Mouse (Mus musculus) forebrain, embryonic 12.5 days (tissue): ENCODE results near the gene Timeless. TPM values are rescaled to one million over a fixed set of nuclear protein-coding genes. Genes with fewer than 3 reads are reported as not detected.
"Not testable (repeated sequence)": the region's sequence is repeated elsewhere in the genome, so short reads cannot be mapped to it uniquely, and the experiment has no call there.

Experiments used
- ATAC-seq: fragments of 200-750 bp; cut with Nextera tagmentation; 2 replicates; pipeline ENCODE4 v1.8.0; 2017; ENCODE audit warnings: moderate TSS enrichment; ENCODE audit not compliant: low FRiP score
- H3K27ac ChIP-seq: fragments of 300-500 bp; sonication (generic); 2 replicates; pipeline ENCODE4 v1.5.1; 2016; ENCODE audit warnings: mild to moderate bottlenecking
- H3K27me3 ChIP-seq: fragments of 300-500 bp; sonication (generic); 2 replicates; pipeline ENCODE4 v1.6.1; 2016; ENCODE audit warnings: mild to moderate bottlenecking
- H3K36me3 ChIP-seq: fragments of 300-500 bp; sonication (generic); replicated peaks from 2 replicates; pipeline ENCODE4 v1.6.1; 2016; ENCODE audit warnings: mild to moderate bottlenecking
- H3K4me1 ChIP-seq: fragments of 300-500 bp; sonication (generic); 2 replicates; pipeline ENCODE4 v1.6.1; 2016
- H3K4me2 ChIP-seq: fragments of 300-500 bp; sonication (generic); 2 replicates; pipeline ENCODE4 v1.6.1; 2016; ENCODE audit warnings: mild to moderate bottlenecking, moderate library complexity
- H3K4me3 ChIP-seq: fragments of 300-500 bp; sonication (generic); replicated peaks from 2 replicates; pipeline ENCODE4 v1.5.1; 2016; ENCODE audit warnings: mild to moderate bottlenecking
- H3K9ac ChIP-seq: fragments of 300-500 bp; sonication (generic); 2 replicates; pipeline ENCODE4 v1.6.1; 2016; ENCODE audit warnings: mild to moderate bottlenecking
- H3K9me3 ChIP-seq: fragments of 300-500 bp; sonication (generic); 2 replicates; pipeline ENCODE4 v1.6.1; 2016
- WGBS: fragments of 180-500 bp; shearing (Covaris S2); methylation state at CpG from one replicate; pipeline ENCODE4 v1.1.7; 2016; 5-methylcytosine and 5-hydroxymethylcytosine counted together
- polyA plus RNA-seq: library from polyadenylated mRNA; unstranded; fragments of >200 nt; fragmentation: Nextera tagmentation; extraction: Ambion mirVana; gene quantifications from 2 replicates; pipeline ENCODE4 v1.2.1, GENCODE M21; 2016

Timeless gene
- polyA plus RNA-seq, 1 experiment from 2014 or later: 74.7 TPM

GRCm38 (mm10) chr10:128280943-128281342 lies 49.1 kb downstream of the Timeless start:
- Histone ChIP-seq H3K27ac (no peak overlapping the region), H3K4me2 (no peak overlapping the region), H3K9ac (no peak overlapping the region), H3K4me3 (no peak overlapping the region), H3K36me3 (peaks cover 57% of the 10 kb centered on the region), H3K9me3 (no peaks in the 10 kb centered on the region), H3K4me1 (no peaks in the 10 kb centered on the region; the same call in 1 of the 2 replicates), H3K27me3 (no peaks in the 10 kb centered on the region)
- 88% methylated on average over 6 of the region's 6 CpGs for WGBS
- ATAC-seq: no peak

- no peak for ATAC-seq
- Histone ChIP-seq H3K4me3 (no peak overlapping the region), H3K9me3 (no peaks in the 10 kb centered on the region), H3K4me2 (no peak overlapping the region), H3K4me1 (no peaks in the 10 kb centered on the region; the same call in 1 of the 2 replicates), H3K27ac (no peak overlapping the region), H3K36me3 (peaks cover 57% of the 10 kb centered on the region), H3K9ac (no peak overlapping the region), H3K27me3 (no peaks in the 10 kb centered on the region)
- 95% methylated on average over 14 of the region's 14 CpGs for WGBS
Observed at GRCm38 (mm10) chr10:128281682-128282081, 49.8 kb downstream of the Timeless start.

GRCm38 (mm10) chr10:128282886-128283450 lies 51.1 kb downstream of the Timeless start:
- 88% methylated on average over 20 of the region's 20 CpGs for WGBS
- no peak overlapping the region for H3K27ac ChIP-seq
- H3K4me3 ChIP-seq: no peak overlapping the region
- ATAC-seq: no peak
- H3K9ac ChIP-seq: no peak overlapping the region
- H3K27me3 ChIP-seq: no peaks in the 10 kb centered on the region
- H3K9me3 ChIP-seq: no peaks in the 10 kb centered on the region
- H3K4me1 ChIP-seq: no peaks in the 10 kb centered on the region; the same call in 1 of the 2 replicates
- H3K36me3 ChIP-seq: peaks cover 57% of the 10 kb centered on the region
- H3K4me2 ChIP-seq: no peak overlapping the region

GRCm38 (mm10) chr10:128283604-128284579 lies 52.0 kb downstream of the Timeless start:
- H3K36me3 ChIP-seq: peaks cover 53% of the 10 kb centered on the region
- H3K4me3 ChIP-seq: no peak overlapping the region
- ATAC-seq: 0 out of 2 replicates have a peak, but pooled peaks have one; percentile 49
- no peak overlapping the region for H3K4me2 ChIP-seq
- H3K9me3 ChIP-seq: no peaks in the 10 kb centered on the region
- H3K4me1 ChIP-seq: no peaks in the 10 kb centered on the region; the same call in 1 of the 2 replicates
- no peak overlapping the region for H3K27ac ChIP-seq
- 67% methylated on average over 31 of the region's 31 CpGs for WGBS
- no peak overlapping the region for H3K9ac ChIP-seq
- H3K27me3 ChIP-seq: no peaks in the 10 kb centered on the region

- not testable (repeated sequence) for H3K27me3 ChIP-seq, H3K4me1 ChIP-seq, ATAC-seq, H3K9ac ChIP-seq, H3K27ac ChIP-seq, H3K4me2 ChIP-seq, H3K4me3 ChIP-seq, H3K9me3 ChIP-seq
- whole genome bisulfite sequencing: 75% methylated on average over 1 of the region's 1 CpGs
- peaks cover 29% of the 10 kb centered on the region for H3K36me3 ChIP-seq
Observed at GRCm38 (mm10) chr10:128290594-128290993, 58.7 kb downstream of the Timeless start.

GRCm38 (mm10) chr10:128296370-128297090 lies 64.7 kb downstream of the Timeless start:
- Histone ChIP-seq H3K36me3 (peaks cover 11% of the 10 kb centered on the region; the same call in 1 of the 2 replicates), H3K27me3 (0 out of 2 replicates have a peak, but pooled peaks cover 3% of the 10 kb centered on the region), H3K9me3 (no peaks in the 10 kb centered on the region), H3K4me1 (0 out of 2 replicates have a peak, but pooled peaks cover 6% of the 10 kb centered on the region), H3K4me3 (no peak overlapping the region), H3K4me2 (no peak overlapping the region), H3K27ac (no peak overlapping the region), H3K9ac (no peak overlapping the region)
- ATAC-seq: no peak
- 69% methylated on average over 13 of the region's 13 CpGs for WGBS

GRCm38 (mm10) chr10:128297221-128297620 lies 65.4 kb downstream of the Timeless start:
- 77% methylated on average over 4 of the region's 4 CpGs for WGBS
- 0 out of 2 replicates have a peak, but pooled peaks cover 3% of the 10 kb centered on the region for H3K27me3 ChIP-seq
- H3K4me1 ChIP-seq: peaks cover 9% of the 10 kb centered on the region
- no peak for ATAC-seq
- H3K36me3 ChIP-seq: 0 out of 2 replicates have a peak, but pooled peaks cover 6% of the 10 kb centered on the region
- H3K27ac ChIP-seq: no peak overlapping the region
- no peak overlapping the region for H3K4me2 ChIP-seq
- no peak overlapping the region for H3K9ac ChIP-seq
- no peaks in the 10 kb centered on the region for H3K9me3 ChIP-seq
- no peak overlapping the region for H3K4me3 ChIP-seq

GRCm38 (mm10) chr10:128297622-128298021 lies 65.8 kb downstream of the Timeless start:
- 81% methylated on average over 11 of the region's 11 CpGs for WGBS
- Histone ChIP-seq H3K36me3 (0 out of 2 replicates have a peak, but pooled peaks cover 2% of the 10 kb centered on the region), H3K4me3 (no peak overlapping the region), H3K9me3 (no peaks in the 10 kb centered on the region), H3K4me1 (peaks cover 13% of the 10 kb centered on the region), H3K4me2 (no peak overlapping the region), H3K27ac (no peak overlapping the region), H3K27me3 (0 out of 2 replicates have a peak, but pooled peaks cover 3% of the 10 kb centered on the region), H3K9ac (no peak overlapping the region)
- ATAC-seq: no peak

- Histone ChIP-seq H3K9me3 (no peaks in the 10 kb centered on the region), H3K9ac (no peak overlapping the region), H3K36me3 (no peaks in the 10 kb centered on the region), H3K4me3 (no peak overlapping the region), H3K4me1 (peaks cover 13% of the 10 kb centered on the region), H3K27me3 (0 out of 2 replicates have a peak, but pooled peaks cover 3% of the 10 kb centered on the region), H3K4me2 (no peak overlapping the region), H3K27ac (no peak overlapping the region)
- no peak for ATAC-seq
- WGBS: 80% methylated on average over 6 of the region's 6 CpGs
Observed at GRCm38 (mm10) chr10:128298243-128298642, 66.4 kb downstream of the Timeless start.

- 85% methylated on average over 11 of the region's 11 CpGs for WGBS
- Histone ChIP-seq H3K4me3 (no peak within 1 kb of the TSS), H3K9me3 (no peaks in the 10 kb centered on the region), H3K27me3 (0 out of 2 replicates have a peak, but pooled peaks cover 3% of the 10 kb centered on the region), H3K9ac (no peak within 1 kb of the TSS), H3K36me3 (no peaks in the 10 kb centered on the region), H3K4me1 (peaks cover 14% of the 10 kb centered on the region), H3K4me2 (no peak within 1 kb of the TSS), H3K27ac (no peak within 1 kb of the TSS)
- no peak for ATAC-seq
Observed at GRCm38 (mm10) chr10:128298702-128299171, 66.9 kb downstream of the Timeless start, which contains the start of gene Il23a. Il23a (minus strand) TSS chr10:128298752.

- peak overlapping the region; percentile 71 for H3K9ac ChIP-seq
- ATAC-seq: no peak
- 44% methylated on average over 3 of the region's 3 CpGs for WGBS
Observed at GRCm38 (mm10) chr10:128302357-128302756, 70.5 kb downstream of the Timeless start.

More at GRCm38 (mm10) chr10:128302357-128302756, 70.5 kb downstream of the Timeless start:
- H3K4me1 ChIP-seq: peaks cover 19% of the 10 kb centered on the region
- peak overlapping the region; percentile 73 for H3K4me2 ChIP-seq
- no peaks in the 10 kb centered on the region for H3K36me3 ChIP-seq
- H3K27ac ChIP-seq: peak overlapping the region; percentile 93
- H3K9me3 ChIP-seq: no peaks in the 10 kb centered on the region
- H3K27me3 ChIP-seq: 0 out of 2 replicates have a peak, but pooled peaks cover 3% of the 10 kb centered on the region
- H3K4me3 ChIP-seq: peak overlapping the region; percentile 54
